Mouse (Mus musculus): ENCODE data around the gene Col4a3. TPM values are rescaled to one million over a fixed set of nuclear protein-coding genes. Genes with fewer than 3 reads are reported as not detected.

The Col4a3 gene
- total and polyA plus RNA-seq, 3 experiments = not detected

DNA sequence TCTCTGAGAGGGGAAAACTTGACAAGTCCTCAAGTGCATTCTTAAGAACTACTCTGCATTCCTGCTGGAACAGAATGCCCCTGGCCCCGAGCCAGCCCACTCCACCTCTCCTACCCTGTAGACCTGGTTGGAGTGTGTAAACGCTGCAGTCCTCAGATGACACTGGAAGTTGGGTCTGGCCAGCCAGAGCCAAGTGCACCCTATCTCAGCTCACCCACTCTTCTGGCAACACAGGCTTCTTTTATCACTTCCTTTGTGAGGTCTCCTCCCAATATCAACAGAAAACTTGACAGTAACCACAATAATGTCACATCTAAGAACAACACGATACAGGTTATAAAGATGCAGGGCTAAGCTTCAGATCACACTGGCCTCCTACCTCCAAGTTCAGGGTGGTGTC lies 8.8 kb upstream of the Col4a3 start:
- Histone ChIP-seq H3K79me2 (replicated peaks; ENCODE audit: control insufficient read depth, extremely low read depth, insufficient read depth, poor library complexity, severe bottlenecking) (no peaks in the 10 kb centered on the region), H3K9ac (ENCODE audit: insufficient read depth, low read depth) (no peak overlapping the region), H3K36me3 (replicated peaks in 1 of 2; ENCODE audit: control insufficient read depth in 1 of 2, insufficient read depth in 1 of 2, low read length in 1 of 2) (no peaks in the 10 kb centered on the region), H3K4me3 (replicated peaks in 1 of 3; ENCODE audit: low read depth in 2 of 3, low read length in 2 of 3, poor library complexity in 1 of 3) (no peak overlapping the region), H3K4me2 (ENCODE audit: insufficient read depth, low read depth, poor library complexity, severe bottlenecking) (no peak overlapping the region), H3K4me1 (ENCODE audit: control insufficient read depth in 1 of 2, insufficient read depth in 2 of 2) (no peaks in the 10 kb centered on the region), H3K27me3 (replicated peaks) (no peaks in the 10 kb centered on the region), H3K9me3 (replicated peaks; ENCODE audit: low read length) (no peaks in the 10 kb centered on the region), H3K27ac (ENCODE audit: insufficient read depth, low read depth) (no peak overlapping the region)
- no peak for DNase-seq (ENCODE audit: extremely low read depth)
- in situ Hi-C loops (cut with MboI; ENCODE audit: low pct_ligation_motif_present, low pct_unique_long_range_greater_than_20kb, low sequenced_read_pairs) (loop anchor here (10.0 kb wide), 1 partner anchor 57 kb away; no protein-coding TSS in a partner anchor), dilution Hi-C loops (cut with MboI; ENCODE audit: extremely low pct_ligation_motif_present, extremely low pct_unique_long_range_greater_than_20kb, low sequenced_read_pairs) (no loop called here)
- TF ChIP-seq PAX5 (IDR thresholded peaks at IDR 0.05; ENCODE audit: low read length) = no peak
- TF ChIP-seq NELFE (IDR thresholded peaks at IDR 0.05; ENCODE audit: low read depth, low read length) = no peak
- no peak for TF ChIP-seq RAD21 (IDR thresholded peaks at IDR 0.05; ENCODE audit: low read depth, low read length)
- no peak for TF ChIP-seq TBP (conservative IDR thresholded peaks at IDR 0.05; ENCODE audit: low read depth, low read length)
- no peak for TF ChIP-seq MAZ (IDR thresholded peaks at IDR 0.05; ENCODE audit: low read depth, low read length)
- no peak for TF ChIP-seq RCOR1 (conservative IDR thresholded peaks at IDR 0.05; ENCODE audit: low read depth, low read length)
- TF ChIP-seq USF2 (conservative IDR thresholded peaks at IDR 0.05; ENCODE audit: low read depth, low read length) = no peak
- TF ChIP-seq BHLHE40 (IDR thresholded peaks at IDR 0.05; ENCODE audit: low read depth, low read length) = no peak
- TF ChIP-seq POLR2A (IDR thresholded peaks at IDR 0.05; ENCODE audit: low read depth, low read length) = no peak
- no peak for TF ChIP-seq MXI1 (IDR thresholded peaks at IDR 0.05; ENCODE audit: low read depth, low read length)
- no peak for TF ChIP-seq HCFC1 (IDR thresholded peaks at IDR 0.05; ENCODE audit: low read depth, low read length)
- no peak for TF ChIP-seq JUND (conservative IDR thresholded peaks at IDR 0.05; ENCODE audit: low read depth, low read length)
- TF ChIP-seq KAT2A (IDR thresholded peaks at IDR 0.05; ENCODE audit: insufficient replicate concordance, low read length) = no peak
- no peak for TF ChIP-seq ELF1 (IDR thresholded peaks at IDR 0.05; ENCODE audit: low read depth, low read length)
- no peak for TF ChIP-seq NRF1 (IDR thresholded peaks at IDR 0.05; ENCODE audit: low read depth, low read length)

DNA sequence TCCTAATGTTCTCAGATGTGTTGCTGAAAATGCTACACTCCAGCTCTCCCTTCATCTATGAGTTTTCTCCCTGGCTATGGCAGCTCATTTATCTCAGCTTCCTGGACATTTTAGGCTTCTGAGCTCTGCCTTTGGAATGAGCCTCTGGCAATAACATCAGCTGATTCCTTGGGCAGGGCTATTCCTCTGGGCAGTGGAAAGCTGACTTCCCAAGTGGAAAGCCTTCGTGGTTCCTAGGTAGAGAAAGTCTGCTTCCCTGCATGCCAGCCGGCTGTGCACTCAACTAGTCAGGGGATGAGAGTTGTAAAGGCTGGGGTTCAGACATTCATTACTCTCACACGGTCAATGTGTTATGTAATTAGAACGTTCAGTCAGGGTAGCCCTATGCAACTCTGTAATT lies 8.4 kb upstream of the Col4a3 start:
- Histone ChIP-seq H3K27ac (ENCODE audit: insufficient read depth, low read depth) (no peak overlapping the region), H3K9me3 (replicated peaks; ENCODE audit: low read length) (no peaks in the 10 kb centered on the region), H3K27me3 (replicated peaks) (no peaks in the 10 kb centered on the region), H3K4me3 (replicated peaks in 1 of 3; ENCODE audit: low read depth in 2 of 3, low read length in 2 of 3, poor library complexity in 1 of 3) (no peak overlapping the region), H3K79me2 (replicated peaks; ENCODE audit: control insufficient read depth, extremely low read depth, insufficient read depth, poor library complexity, severe bottlenecking) (no peaks in the 10 kb centered on the region), H3K9ac (ENCODE audit: insufficient read depth, low read depth) (no peak overlapping the region), H3K4me2 (ENCODE audit: insufficient read depth, low read depth, poor library complexity, severe bottlenecking) (no peak overlapping the region), H3K4me1 (ENCODE audit: control insufficient read depth in 1 of 2, insufficient read depth in 2 of 2) (no peaks in the 10 kb centered on the region), H3K36me3 (replicated peaks in 1 of 2; ENCODE audit: control insufficient read depth in 1 of 2, insufficient read depth in 1 of 2, low read length in 1 of 2) (no peaks in the 10 kb centered on the region)
- no peak for DNase-seq (ENCODE audit: extremely low read depth)
- in situ Hi-C loops (cut with MboI; ENCODE audit: low pct_ligation_motif_present, low pct_unique_long_range_greater_than_20kb, low sequenced_read_pairs) (loop anchor here (10.0 kb wide), 1 partner anchor 56 kb away; no protein-coding TSS in a partner anchor), dilution Hi-C loops (cut with MboI; ENCODE audit: extremely low pct_ligation_motif_present, extremely low pct_unique_long_range_greater_than_20kb, low sequenced_read_pairs) (no loop called here)
- TF ChIP-seq UBTF (IDR thresholded peaks at IDR 0.05; ENCODE audit: low read depth, low read length) (no peak), GABPA (IDR thresholded peaks at IDR 0.05; ENCODE audit: insufficient replicate concordance, low read depth, low read length) (no peak), KAT2A (IDR thresholded peaks at IDR 0.05; ENCODE audit: insufficient replicate concordance, low read length) (no peak), EP300 (IDR thresholded peaks at IDR 0.05; ENCODE audit: low read length) (no peak), MAX (IDR thresholded peaks at IDR 0.05; ENCODE audit: low read length) (no peak), IRF4 (IDR thresholded peaks at IDR 0.05; ENCODE audit: low read depth, low read length) (no peak), ZC3H11A (IDR thresholded peaks at IDR 0.05; ENCODE audit: low read depth, low read length) (no peak), ZMIZ1 (IDR thresholded peaks at IDR 0.05; ENCODE audit: low read depth, low read length) (no peak), ZNF384 (IDR thresholded peaks at IDR 0.05; ENCODE audit: low read depth, low read length) (no peak), TBP (conservative IDR thresholded peaks at IDR 0.05; ENCODE audit: low read depth, low read length) (no peak), TCF12 (IDR thresholded peaks at IDR 0.05; ENCODE audit: low read depth, low read length) (no peak), MAFK (IDR thresholded peaks at IDR 0.05; ENCODE audit: insufficient replicate concordance, low read length) (no peak)
